Mouse (Mus musculus): Measurements from ENCODE around the gene Rbm20. TPM values are rescaled to one million over a fixed set of nuclear protein-coding genes. Genes with fewer than 3 reads are reported as not detected.

The Rbm20 gene
- total RNA-seq, 2 experiments from 2014 or later = 1.4 to 2.1 TPM

DNA sequence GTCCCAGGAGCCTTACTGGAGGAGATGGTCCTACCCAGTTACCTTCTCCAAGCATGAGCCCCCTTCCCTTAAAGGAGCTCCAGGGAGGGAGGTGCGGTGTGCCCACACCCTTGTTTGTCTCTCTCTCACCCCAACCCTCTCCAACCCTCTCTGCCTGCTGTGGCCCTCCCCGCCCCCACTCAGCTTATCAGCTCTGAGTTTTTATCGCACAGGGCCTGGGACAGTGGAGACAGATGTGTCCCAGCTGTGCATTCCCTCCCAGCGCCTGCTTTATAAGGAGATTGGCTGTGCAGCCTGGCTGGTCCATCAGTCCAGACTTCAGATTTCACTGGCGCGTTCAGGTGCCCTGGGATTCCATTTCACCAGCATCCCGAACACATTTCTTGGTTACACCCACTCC, 132.9 kb downstream of the Rbm20 start:
- DNase-seq = no peak

DNA sequence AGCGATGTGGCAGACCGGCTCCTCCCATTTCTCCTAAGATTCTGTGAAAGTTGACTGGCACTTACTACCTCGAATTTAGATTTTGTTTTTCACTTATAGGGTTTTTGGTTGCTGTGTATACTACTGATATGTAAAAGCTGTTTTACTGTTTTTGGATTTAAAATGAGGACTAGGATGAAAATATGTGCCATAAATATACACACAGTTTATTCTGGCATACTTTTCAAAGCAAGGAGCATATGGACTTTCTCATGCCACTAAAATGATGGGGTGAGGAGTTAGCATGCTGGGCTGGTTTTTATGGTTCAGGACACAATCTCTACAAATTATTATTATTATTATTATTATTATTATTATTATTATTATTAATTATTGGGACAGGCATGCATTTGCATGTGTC, 133.5 kb downstream of the Rbm20 start:
- DNase-seq = no peak

DNA sequence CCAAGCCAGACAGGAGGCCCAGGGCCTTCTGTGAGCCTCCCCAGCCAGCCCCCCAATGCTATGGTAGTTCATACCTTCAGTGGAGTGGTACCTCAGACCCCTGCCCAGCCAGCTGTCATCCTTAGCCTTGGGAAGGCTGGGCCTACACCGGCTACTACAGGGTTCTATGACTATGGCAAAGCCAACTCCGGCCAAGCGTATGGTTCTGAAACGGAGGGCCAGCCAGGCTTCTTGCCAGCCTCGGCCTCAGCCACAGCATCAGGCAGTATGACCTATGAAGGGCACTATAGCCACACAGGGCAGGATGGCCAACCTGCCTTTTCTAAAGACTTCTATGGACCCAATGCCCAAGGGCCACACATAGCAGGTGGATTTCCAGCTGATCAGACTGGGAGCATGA, 136.5 kb downstream of the Rbm20 start:
- no peak for DNase-seq

DNA sequence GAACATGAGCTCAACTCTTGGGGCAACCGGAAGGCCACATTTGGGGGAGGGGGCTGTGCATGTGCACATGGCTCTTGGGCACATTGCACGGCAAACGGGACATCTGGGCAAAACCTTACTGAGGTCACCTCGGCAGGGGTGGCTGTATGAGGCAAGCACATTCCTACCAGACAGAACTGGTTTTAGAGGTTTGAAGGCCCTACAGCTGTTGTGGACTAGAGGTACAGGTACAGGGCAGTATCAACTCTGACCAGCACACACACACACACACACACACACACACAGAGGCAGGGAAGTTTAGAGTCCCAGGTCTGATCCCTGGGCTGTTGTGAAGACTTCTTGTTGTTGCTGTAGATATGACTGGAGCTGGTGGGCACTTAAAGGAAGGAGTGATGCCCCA, 138.6 kb downstream of the Rbm20 start:
- DNase-seq = no peak

DNA sequence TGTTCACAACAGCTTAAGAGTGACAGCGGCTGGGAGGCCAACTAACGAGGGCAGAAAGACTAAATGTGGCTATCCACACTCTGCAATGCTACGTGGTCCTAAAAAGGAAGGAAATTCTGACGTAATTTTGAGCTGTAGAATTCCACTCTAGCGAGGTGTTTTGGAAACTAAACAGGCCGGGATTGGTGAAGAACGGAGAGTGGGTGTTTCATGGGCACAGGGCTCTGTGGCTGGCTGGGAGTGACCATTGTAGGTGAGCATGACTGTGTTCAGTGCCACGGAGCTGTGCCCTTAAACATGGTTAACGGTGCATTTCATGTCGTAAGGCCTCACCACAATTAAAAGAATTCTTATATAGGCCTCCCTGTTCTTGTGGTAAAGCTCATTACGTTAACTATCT, 139.1 kb downstream of the Rbm20 start:
- no peak for DNase-seq

DNA sequence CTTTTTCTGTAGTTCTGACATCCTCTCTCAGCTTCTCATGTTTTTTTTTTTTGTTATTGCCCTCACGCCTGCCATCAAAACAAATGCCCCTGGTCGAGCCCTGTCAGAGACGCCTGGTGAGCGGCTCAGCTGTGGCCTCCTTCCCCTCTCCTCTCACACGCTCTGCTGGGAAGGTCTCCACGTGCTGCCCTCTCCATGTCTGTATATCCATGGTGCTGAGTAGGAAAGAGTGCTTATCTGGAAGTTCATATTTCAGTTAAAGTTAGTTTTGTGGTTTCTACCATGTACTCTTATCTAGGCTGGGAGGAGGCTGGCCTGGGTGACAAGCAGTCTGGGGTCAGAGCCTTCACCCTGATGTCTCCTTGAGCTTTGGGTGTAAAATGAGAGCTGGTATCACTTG, 142.2 kb downstream of the Rbm20 start:
- DNase-seq = no peak

DNA sequence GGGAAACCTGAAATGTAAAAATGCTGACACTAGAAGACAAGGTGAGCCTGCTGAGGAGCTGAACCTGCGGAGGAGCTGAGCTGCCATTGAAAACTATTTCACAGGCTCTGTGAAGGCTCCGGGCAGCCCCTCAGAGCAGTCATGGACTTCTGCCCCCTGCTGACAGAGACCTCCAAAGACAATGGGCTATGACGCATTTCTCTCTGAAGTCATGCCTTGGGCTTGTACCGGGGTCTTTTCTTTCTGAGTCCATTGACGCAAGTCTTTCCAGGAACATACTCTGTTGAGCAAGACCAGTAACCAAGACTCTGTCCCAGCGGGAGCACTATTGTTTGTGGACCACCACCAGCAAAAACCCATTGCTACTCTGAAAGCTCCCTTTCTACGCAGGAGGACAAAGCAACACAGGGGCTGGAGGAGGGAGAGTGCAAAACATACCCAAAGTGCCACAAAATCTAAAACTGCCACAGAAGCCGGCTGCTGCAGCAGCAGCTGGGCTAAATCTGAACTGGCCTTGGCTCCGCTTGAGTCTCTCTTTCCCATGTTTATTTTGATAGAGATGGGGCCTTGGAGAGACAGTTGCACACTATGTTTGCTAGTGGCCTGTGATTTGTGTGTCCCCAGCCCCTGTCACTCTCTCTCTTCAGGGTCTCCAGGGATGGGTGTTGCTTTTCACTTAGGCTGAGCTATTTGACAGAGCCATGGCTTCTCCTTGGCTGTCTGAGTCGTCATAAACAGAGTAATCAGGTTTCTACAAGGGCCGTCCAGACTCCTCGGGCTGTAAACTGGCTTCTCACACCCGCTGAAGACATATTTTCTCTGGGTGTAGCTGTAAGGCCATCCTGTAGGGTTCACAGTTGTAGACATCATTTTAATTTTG, 144.4 kb downstream of the Rbm20 start:
- DNase-seq = no peak

DNA sequence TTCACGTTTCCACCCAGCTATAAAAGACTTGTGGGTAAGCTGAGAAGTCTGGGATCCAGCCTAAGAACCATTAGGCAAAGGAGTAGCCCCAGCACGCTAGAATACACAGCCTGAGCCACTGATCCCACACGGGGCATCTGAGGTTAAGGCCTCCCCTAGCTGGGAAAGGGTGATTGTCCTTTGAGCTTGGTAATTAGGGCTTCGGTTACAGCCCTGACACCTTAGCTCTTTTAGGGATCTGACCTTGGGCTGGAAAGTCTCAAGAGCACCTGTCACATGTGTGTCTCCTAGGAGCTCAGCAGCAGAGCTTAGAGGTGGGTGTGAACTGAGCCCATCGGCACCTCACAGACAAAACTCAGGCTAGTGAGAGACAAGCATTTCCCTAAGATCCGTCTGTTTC, 146.7 kb downstream of the Rbm20 start:
- no peak for DNase-seq

DNA sequence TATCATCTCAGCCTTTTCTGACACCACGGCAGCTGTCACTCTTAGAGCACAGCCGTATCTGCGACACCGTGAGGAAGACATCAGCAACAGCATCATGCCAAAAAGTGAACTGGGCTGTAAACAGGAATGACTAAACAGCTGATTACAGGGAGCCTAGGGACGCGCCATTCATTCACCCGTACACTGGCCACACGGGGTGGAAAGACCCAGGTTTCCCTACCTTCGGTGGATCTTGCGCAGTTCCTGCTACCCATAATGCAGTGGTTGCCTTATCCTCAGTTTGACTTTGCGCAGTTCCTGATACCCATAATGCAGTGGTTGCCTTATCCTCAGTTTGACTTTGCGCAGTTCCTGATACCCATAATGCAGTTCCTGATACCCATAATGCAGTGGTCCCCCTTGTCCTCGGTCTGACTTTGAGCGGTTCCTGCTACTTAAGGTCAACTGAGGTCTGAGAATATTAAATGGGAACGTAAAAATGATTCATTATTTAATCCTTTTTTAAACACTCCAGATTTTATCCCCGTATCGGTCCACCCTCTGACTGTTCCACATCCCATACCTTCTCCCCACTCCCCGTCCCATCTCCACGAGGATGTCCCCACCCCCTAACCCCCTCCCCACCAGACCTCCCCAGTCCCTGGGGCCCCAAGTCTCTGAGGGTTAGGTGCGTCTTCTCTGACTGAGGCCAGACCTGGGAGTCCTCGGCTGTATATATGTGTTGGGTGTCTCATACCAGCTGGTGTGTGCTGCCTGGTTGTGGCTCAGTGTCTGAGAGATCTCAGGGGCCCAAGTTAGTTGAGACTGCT, 148.0 kb downstream of the Rbm20 start:
- peak; percentile 35 to 48 for DNase-seq

DNA sequence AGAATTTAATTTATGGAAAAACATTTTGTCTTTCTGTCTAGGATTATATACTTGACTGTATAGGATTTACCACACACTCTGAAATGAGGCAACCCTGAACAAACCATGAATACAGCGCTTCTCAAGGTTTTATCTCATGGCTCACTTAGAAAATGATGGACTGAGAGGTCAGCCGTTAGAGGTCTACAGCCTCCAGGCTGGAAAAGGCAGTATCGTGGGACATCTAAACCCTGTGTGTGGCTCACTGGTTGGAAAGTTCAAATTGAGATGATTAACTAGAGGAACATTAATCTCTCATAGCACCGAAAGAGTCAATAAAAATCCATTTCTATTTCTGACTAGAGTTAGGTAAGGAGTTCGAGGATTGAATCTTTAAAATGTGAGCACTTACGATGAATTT, 152.9 kb downstream of the Rbm20 start:
- DNase-seq = no peak

DNA sequence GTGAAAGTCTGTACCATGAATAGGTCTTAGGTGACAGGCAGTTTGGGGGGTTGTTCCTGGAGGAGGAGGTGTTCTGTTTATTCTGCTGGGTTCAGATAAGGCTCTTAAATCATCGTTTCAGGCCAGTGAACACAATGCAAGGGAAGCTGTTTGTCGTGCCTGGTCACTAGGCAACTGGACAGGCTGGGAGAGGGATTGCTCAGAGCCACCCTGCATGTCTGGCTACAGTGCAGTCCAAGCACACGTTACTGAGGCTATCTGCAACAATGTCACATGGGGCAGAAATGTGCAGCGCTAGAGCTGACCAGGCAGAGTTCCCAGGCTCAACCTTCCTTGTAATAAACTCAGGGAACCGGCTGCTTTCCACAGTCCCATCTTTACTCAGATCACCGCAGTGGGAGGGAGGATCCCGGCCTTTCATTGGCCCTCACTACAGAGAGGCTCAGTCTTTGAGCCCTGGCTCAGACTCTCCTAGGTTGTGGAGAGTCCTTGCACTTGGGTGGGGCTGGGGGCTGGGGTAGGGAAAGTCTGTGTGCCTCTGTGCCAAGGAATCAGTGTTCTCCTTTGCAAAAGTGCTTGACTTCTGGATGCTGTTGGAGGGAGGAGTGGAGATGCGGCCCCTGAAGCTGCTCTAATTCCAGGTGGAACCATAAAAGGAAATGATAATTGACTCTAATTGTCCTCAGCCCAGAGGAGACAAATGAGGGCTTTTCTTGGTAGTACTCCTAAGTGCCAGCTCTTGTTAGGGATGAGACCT, 153.5 kb downstream of the Rbm20 start:
- DNase-seq = peak; percentile 57 to 64

DNA sequence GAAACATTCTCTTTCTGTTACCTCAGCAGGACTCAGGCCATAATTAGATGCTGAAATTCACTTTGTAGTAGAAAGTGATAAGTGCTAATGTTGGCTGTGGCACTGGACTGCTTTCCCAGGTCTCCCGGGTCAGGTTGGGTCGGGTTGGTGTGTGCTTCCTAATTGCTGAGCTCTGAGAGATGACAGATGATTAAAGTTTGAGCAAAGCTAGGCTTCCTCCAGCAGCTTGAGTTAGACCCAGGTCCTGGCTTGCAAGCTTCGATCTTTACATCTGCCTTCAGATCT, 154.0 kb downstream of the Rbm20 start:
- DNase-seq = no peak

DNA sequence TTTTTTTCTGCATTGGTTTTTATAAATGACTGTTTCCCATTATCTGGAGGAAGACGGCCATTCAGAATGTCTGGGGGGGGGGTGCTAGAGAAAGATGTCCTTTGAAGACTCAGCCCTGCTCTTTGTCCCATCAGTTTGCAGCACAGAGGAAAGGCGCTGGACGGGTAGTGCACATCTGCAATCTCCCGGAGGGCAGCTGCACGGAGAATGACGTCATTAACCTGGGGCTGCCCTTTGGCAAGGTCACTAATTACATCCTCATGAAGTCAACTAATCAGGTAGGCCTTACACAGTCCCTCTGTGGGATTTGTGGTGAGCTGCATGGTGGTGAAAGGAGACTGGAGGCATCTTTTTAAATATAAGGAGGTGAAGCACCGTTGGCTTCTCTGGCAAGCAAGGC, 155.4 kb downstream of the Rbm20 start:
- no peak for DNase-seq

DNA sequence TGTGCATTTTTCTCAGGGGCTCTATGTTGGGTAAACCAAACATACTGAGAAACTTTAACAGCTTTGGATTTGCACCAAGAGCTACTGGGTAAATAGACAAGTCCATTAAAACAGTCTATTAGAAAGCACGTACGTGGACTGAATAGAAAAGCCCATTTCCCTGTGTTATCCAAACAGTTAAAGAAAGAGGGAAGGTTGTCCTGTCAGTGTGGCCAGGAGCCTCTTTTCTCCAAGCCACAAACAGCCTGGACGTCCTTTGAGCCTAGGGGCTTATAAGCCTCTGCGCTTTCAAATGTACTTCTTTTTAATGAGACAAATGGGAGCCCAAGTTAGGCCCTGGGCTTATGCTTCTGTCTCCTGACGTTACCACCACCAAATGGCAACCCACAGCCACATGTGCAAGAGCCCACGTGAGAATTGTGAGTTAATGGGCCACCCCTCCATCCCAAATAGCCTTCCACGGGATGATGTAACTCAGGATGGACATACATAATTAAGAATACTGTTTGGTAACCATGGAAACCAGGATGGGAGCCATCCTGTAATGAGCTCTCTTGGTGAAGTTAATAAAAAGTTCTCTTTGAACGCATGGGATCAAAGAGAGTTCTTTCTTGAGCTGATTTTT, 156.8 kb downstream of the Rbm20 start:
- DNase-seq = no peak

DNA sequence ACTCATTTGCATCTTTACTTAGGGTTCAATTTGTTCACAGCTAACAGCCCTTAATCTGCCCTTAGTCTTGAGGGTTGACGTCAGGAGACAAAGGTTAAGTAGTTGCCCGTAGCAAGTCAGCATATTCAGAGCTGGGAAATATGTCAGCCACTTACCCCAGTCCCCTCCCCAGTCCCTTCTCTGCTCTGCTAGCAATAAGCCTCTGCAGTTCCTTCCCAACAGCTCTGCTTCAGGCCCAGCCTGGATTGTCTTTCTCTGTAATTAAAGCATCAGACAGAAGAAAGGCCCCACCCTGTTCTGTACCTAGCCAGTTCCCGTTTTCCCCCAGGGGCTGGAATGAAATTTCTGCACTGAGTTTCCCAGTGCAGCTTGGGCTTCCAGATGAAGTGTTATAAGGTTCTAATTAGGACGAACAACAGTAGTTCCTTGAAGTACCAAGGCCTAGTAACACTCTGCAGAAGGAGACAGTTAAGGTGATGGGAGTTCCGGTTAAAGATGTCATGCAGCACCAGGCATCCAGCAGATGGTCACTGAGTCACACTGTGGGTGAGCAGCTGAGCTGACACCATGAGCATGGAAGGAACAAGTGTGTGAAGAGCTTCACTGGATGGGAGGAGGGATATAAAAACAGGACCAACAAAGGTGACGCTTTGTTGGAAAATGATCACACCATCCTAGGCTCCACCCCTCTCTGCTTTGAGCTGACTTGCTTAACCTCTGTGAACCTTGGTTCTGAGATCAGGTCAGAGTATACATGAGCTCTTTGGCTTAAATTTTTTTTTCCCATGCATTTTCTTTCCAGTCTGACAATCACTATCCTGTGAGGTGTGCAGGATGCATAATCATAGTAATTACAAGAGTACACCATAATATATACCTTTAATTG, 159.7 kb downstream of the Rbm20 start:
- DNase-seq = no peak

DNA sequence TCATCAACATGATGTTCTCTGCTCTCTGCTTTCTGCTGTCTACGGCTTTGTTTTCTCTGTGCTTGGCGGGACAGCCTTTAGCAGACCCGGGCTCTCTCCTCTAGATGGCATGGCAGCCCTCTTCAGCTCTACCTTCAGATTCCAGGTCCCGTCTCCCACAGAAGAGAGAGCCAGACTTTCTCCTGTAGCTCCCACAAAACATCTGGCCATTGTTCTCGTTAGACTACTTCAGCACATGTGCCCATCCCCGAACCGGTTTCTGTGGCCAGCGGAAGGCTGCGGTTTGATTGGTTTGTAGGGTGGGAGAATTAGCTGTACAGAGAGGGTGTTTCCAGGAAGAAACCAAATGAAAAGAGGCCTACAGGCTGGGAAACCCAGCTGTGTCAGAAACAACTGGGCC, 161.7 kb downstream of the Rbm20 start:
- no peak for DNase-seq

DNA sequence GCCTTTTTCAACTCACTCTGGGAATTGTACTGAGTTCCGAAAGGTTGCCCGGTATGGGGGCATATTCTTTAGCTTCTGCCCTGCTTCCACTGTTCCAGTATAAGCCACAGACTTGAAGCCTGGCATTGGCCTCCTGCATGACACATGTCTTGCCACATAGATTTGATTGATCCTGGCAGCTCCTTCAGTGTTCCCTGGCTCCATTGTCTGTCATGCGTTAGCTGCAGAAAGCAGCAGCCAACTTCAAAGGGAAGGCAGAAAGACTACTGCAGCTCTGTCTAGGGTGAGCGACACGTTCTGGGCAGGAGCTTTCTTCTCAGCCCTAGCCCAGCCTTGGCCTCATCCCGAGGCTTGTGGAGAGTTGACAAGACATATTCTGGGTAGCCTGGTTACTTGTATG, 162.7 kb downstream of the Rbm20 start:
- DNase-seq = peak; percentile 19 to 38

DNA sequence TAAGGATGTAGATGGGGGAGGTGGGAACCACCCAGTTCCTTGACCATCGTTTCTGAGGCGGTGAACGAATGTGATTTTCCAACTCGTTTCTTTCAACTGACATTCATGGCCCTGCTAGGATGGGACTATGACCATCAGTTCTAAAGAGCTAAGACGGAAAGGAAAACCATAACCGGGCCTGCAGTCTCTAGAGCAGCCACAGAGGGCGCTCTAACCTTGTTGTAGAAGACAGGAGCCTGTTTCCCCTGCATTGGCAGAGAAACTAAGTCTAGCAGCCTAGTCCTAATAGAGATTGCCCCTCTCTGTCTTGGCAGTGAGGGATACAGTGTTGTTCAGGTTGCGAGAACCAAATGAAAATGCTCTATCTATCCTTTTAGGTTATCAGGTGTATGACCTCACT, 164.8 kb downstream of the Rbm20 start:
- peak; percentile 55 to 67 for DNase-seq

DNA sequence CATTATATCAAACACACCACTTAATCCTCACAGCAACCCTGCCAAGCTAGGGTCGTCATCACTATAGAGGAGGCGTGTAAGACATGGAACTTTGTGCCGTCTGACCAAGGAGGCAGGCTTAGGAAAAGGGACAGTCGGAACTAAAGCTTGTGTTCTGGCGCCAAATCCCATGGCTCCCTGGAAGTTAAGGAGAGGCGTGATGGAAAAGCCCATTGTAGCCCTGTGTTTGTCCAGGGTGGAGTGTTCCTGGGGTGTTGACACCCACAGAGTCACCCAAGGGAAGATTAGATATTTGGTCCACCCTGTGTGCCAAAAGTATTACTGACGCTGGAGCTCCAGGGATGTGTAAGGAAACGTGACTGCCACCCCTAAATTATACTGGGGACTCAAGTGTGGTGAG, 166.9 kb downstream of the Rbm20 start:
- DNase-seq = no peak

DNA sequence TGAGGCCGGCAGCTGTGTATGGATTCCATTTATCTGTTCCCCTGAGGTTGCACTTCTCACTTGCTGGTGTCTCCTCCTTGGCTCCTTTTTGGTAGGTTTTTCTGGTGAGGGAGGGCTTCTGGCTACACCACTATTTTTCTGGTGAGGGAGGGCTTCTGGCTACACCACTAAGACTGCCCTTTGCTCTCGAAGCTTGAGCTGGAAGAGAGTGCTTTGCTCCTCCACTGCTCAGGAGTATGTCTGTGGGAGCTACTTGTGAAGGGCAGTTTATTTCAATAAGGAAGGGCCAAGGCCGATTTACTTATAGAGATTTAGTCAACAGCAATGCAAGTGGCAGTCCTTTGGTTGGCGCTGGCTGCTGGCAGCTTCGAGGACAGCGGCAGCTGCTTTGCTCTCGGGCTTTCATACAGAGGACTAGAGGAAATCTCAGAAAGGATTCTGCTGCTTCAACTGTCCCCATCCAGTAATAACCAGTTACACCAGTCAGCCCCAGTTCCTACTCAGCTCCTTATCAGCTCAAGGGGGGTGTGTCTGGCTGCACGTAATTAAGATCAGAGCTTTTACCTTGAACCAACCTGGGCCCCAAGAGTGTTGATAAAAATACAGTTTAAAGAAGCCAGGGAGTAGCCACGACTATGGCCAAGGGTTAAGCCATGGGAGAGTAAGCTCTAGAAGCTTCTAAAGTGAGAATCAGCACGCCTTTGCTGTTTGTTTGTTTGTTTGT, 171.3 kb downstream of the Rbm20 start:
- no peak for DNase-seq

Measured in adrenal gland, postnatal 36 days (tissue).